Mouse (Mus musculus): ENCODE results near the gene Top2a. TPM values are rescaled to one million over a fixed set of nuclear protein-coding genes. Genes with fewer than 3 reads are reported as not detected.
A peak's percentile ranks its signal among the peaks of the same experiment; 100 is the strongest.

Top2a gene
- polyA plus RNA-seq, 1 experiment from 2014 or later: 190 TPM

- H3K4me3 ChIP-seq: no peak overlapping the region
- H3K36me3 ChIP-seq: peaks cover 17% of the 10 kb centered on the region
- no peaks in the 10 kb centered on the region for H3K9me3 ChIP-seq
- 0 out of 2 replicates have a peak, but pooled peaks cover 8% of the 10 kb centered on the region for H3K27me3 ChIP-seq (replicated peaks)
- ATAC-seq (ENCODE audit: low FRiP score, low read depth): no peak
- H3K27ac ChIP-seq: no peak overlapping the region
- 48% methylated on average over 15 of the region's 15 CpGs for WGBS
- peaks cover 39% of the 10 kb centered on the region for H3K4me1 ChIP-seq
- H3K4me2 ChIP-seq (replicated peaks): no peak overlapping the region
- H3K9ac ChIP-seq: no peak overlapping the region
Observed at GRCm38 (mm10) chr11:98978526-98979148, 45.4 kb downstream of the Top2a start.

- Histone ChIP-seq H3K4me2 (replicated peaks) (no peak overlapping the region), H3K27me3 (replicated peaks) (no peaks in the 10 kb centered on the region), H3K9me3 (no peaks in the 10 kb centered on the region), H3K4me3 (no peak overlapping the region), H3K36me3 (peaks cover 50% of the 10 kb centered on the region), H3K4me1 (peaks cover 30% of the 10 kb centered on the region), H3K27ac (0 out of 2 replicates have a peak overlapping the region, but pooled peaks have one; percentile 15), H3K9ac (no peak overlapping the region)
- ATAC-seq (ENCODE audit: low FRiP score, low read depth): no peak
- 45% methylated on average over 5 of the region's 5 CpGs for WGBS
Observed at GRCm38 (mm10) chr11:98974871-98975719, 48.9 kb downstream of the Top2a start.

GRCm38 (mm10) chr11:98974213-98974612, 49.8 kb downstream of the Top2a start:
- Histone ChIP-seq H3K9ac (no peak overlapping the region), H3K9me3 (no peaks in the 10 kb centered on the region), H3K27ac (no peak overlapping the region), H3K36me3 (peaks cover 54% of the 10 kb centered on the region), H3K4me3 (no peak overlapping the region), H3K4me2 (replicated peaks) (no peak overlapping the region), H3K4me1 (peaks cover 38% of the 10 kb centered on the region), H3K27me3 (replicated peaks) (no peaks in the 10 kb centered on the region)
- WGBS: 82% methylated on average over 6 of the region's 6 CpGs
- ATAC-seq (ENCODE audit: low FRiP score, low read depth): no peak

GRCm38 (mm10) chr11:98973584-98973983, 50.4 kb downstream of the Top2a start:
- peaks cover 54% of the 10 kb centered on the region for H3K36me3 ChIP-seq
- ATAC-seq (ENCODE audit: low FRiP score, low read depth): no peak
- no peak overlapping the region for H3K9ac ChIP-seq
- H3K27me3 ChIP-seq (replicated peaks): no peaks in the 10 kb centered on the region
- H3K9me3 ChIP-seq: no peaks in the 10 kb centered on the region
- 90% methylated on average over 14 of the region's 14 CpGs for WGBS
- H3K27ac ChIP-seq: no peak overlapping the region
- no peak overlapping the region for H3K4me2 ChIP-seq (replicated peaks)
- H3K4me3 ChIP-seq: no peak overlapping the region
- peaks cover 40% of the 10 kb centered on the region for H3K4me1 ChIP-seq

GRCm38 (mm10) chr11:98972801-98973360, 51.1 kb downstream of the Top2a start:
- H3K4me1 ChIP-seq: peaks cover 46% of the 10 kb centered on the region
- H3K27me3 ChIP-seq (replicated peaks): no peaks in the 10 kb centered on the region
- H3K9me3 ChIP-seq: no peaks in the 10 kb centered on the region
- 92% methylated on average over 9 of the region's 9 CpGs for WGBS
- ATAC-seq (ENCODE audit: low FRiP score, low read depth): no peak
- H3K36me3 ChIP-seq: peaks cover 58% of the 10 kb centered on the region
- H3K9ac ChIP-seq: no peak overlapping the region
- H3K27ac ChIP-seq: 0 out of 2 replicates have a peak overlapping the region, but pooled peaks have one; percentile 1
- no peak overlapping the region for H3K4me2 ChIP-seq (replicated peaks)
- H3K4me3 ChIP-seq: no peak overlapping the region

- ATAC-seq (ENCODE audit: low FRiP score, low read depth): no peak
Observed at GRCm38 (mm10) chr11:98972215-98972614, 51.8 kb downstream of the Top2a start.

GRCm38 (mm10) chr11:98971316-98972031, 52.5 kb downstream of the Top2a start:
- Histone ChIP-seq H3K27me3 (replicated peaks) (no peaks in the 10 kb centered on the region), H3K27ac (peak overlapping the region; percentile 97), H3K4me3 (no peak overlapping the region), H3K36me3 (peaks cover 61% of the 10 kb centered on the region), H3K9me3 (no peaks in the 10 kb centered on the region), H3K4me2 (replicated peaks) (peak overlapping the region; percentile 96), H3K9ac (peak overlapping the region; percentile 84; the same call in 1 of the 2 replicates), H3K4me1 (peaks cover 60% of the 10 kb centered on the region)
- ATAC-seq (ENCODE audit: low FRiP score, low read depth): no peak
- WGBS: 59% methylated on average over 23 of the region's 23 CpGs

More at GRCm38 (mm10) chr11:98972215-98972614, 51.8 kb downstream of the Top2a start:
- no peak overlapping the region for H3K9ac ChIP-seq
- H3K4me2 ChIP-seq (replicated peaks): no peak overlapping the region
- H3K9me3 ChIP-seq: no peaks in the 10 kb centered on the region
- 50% methylated on average over 9 of the region's 9 CpGs for WGBS
- H3K27ac ChIP-seq: no peak overlapping the region
- H3K27me3 ChIP-seq (replicated peaks): no peaks in the 10 kb centered on the region
- no peak overlapping the region for H3K4me3 ChIP-seq
- peaks cover 53% of the 10 kb centered on the region for H3K4me1 ChIP-seq
- peaks cover 58% of the 10 kb centered on the region for H3K36me3 ChIP-seq

- peak overlapping the region; percentile 96 for H3K4me2 ChIP-seq (replicated peaks)
- peak overlapping the region; percentile 22 for H3K4me3 ChIP-seq
- 41% methylated on average over 29 of the region's 29 CpGs for WGBS
- no peaks in the 10 kb centered on the region for H3K9me3 ChIP-seq
- H3K9ac ChIP-seq: peak overlapping the region; percentile 84
- peak overlapping the region; percentile 97 for H3K27ac ChIP-seq
- H3K4me1 ChIP-seq: peaks cover 71% of the 10 kb centered on the region
- no peak for ATAC-seq (ENCODE audit: low FRiP score, low read depth)
- H3K36me3 ChIP-seq: peaks cover 61% of the 10 kb centered on the region
- no peaks in the 10 kb centered on the region for H3K27me3 ChIP-seq (replicated peaks)
Observed at GRCm38 (mm10) chr11:98970191-98970925, 53.6 kb downstream of the Top2a start.

- WGBS: 8% methylated on average over 17 of the region's 17 CpGs
Observed at GRCm38 (mm10) chr11:98969496-98969927, 54.5 kb downstream of the Top2a start.

GRCm38 (mm10) chr11:98968716-98969495, 55.1 kb downstream of the Top2a start:
- H3K4me2 ChIP-seq (replicated peaks): peak overlapping the region; percentile 96
- peak overlapping the region; percentile 97 for H3K27ac ChIP-seq
- ATAC-seq (ENCODE audit: low FRiP score, low read depth): peak; percentile 63
- H3K27me3 ChIP-seq (replicated peaks): no peaks in the 10 kb centered on the region
- peaks cover 47% of the 10 kb centered on the region for H3K36me3 ChIP-seq
- H3K4me1 ChIP-seq: peaks cover 81% of the 10 kb centered on the region
- H3K4me3 ChIP-seq: peak overlapping the region; percentile 22; the same call in 1 of the 2 replicates
- H3K9me3 ChIP-seq: no peaks in the 10 kb centered on the region
- H3K9ac ChIP-seq: peak overlapping the region; percentile 84
- 2% methylated on average over 20 of the region's 20 CpGs for WGBS

More at GRCm38 (mm10) chr11:98969496-98969927, 54.5 kb downstream of the Top2a start:
- peak; percentile 56 for ATAC-seq (ENCODE audit: low FRiP score, low read depth)
- Histone ChIP-seq H3K4me3 (peak overlapping the region; percentile 22), H3K36me3 (peaks cover 53% of the 10 kb centered on the region), H3K27ac (peak overlapping the region; percentile 97), H3K4me2 (replicated peaks) (peak overlapping the region; percentile 96), H3K4me1 (peaks cover 75% of the 10 kb centered on the region), H3K9me3 (no peaks in the 10 kb centered on the region), H3K9ac (peak overlapping the region; percentile 84), H3K27me3 (replicated peaks) (no peaks in the 10 kb centered on the region)
